Mouse (Mus musculus) liver, embryonic 18 days (tissue): Measurements from ENCODE around the gene Ropn1l. TPM values are rescaled to one million over a fixed set of nuclear protein-coding genes. Genes with fewer than 3 reads are reported as not detected.

Source experiments
- polyA plus RNA-seq: library from polyadenylated mRNA; depleted of rRNA; stranded (reverse); fragments of >200 nt; gene quantifications from 2 replicates; pipeline ENCODE4 v1.2.3, GENCODE M21; 2012; rRNA removed

Ropn1l gene
- polyA plus RNA-seq = 2.2 and 3.4 TPM in 2 replicates

GRCm38 (mm10) chr15:31453098-31453916 is at the start of gene Ropn1l:
Ropn1l (minus strand) TSS chr15:31453737.

Other genes starting within 250 kb of the Ropn1l start
- gene Dap, start 229.4 kb downstream of the Ropn1l start, polyA plus RNA-seq = 38.5 and 43.8 TPM in 2 replicates
- gene Ankrd33b, start 86.0 kb downstream of the Ropn1l start, polyA plus RNA-seq = 0.75 and 1.0 TPM in 2 replicates
- gene March6, start 77.3 kb upstream of the Ropn1l start, polyA plus RNA-seq = 10.2 and 12.5 TPM in 2 replicates
- 55.5 and 73.6 TPM in 2 replicates for gene Cmbl, start 111.7 kb upstream of the Ropn1l start, polyA plus RNA-seq
- 123 and 127 TPM in 2 replicates for gene Cct5, start 148.1 kb upstream of the Ropn1l start, polyA plus RNA-seq
- gene Fam173b, start 148.1 kb upstream of the Ropn1l start, polyA plus RNA-seq = 8.3 and 8.5 TPM in 2 replicates